Mouse (Mus musculus): ENCODE data around the gene Kncn. TPM values are rescaled to one million over a fixed set of nuclear protein-coding genes. Genes with fewer than 3 reads are reported as not detected.
A peak's percentile ranks its signal among the peaks of the same experiment; 100 is the strongest.

The Kncn gene
- polyA plus RNA-seq (2014; fragmentation: Nextera tagmentation; extraction: Ambion mirVana) = 0.31 TPM in 1 of 2 replicates, not detected in the other

- Histone ChIP-seq H3K4me2 (ENCODE audit: low read depth, low read length) (no peak within 1 kb of the TSS), H3K9me3 (ENCODE audit: control insufficient read depth, low read length) (no peaks in the 10 kb centered on the region), H3K36me3 (ENCODE audit: control insufficient read depth, insufficient read depth, low read length) (no peaks in the 10 kb centered on the region), H3K27ac (replicated peaks; ENCODE audit: low read depth, low read length) (no peak within 1 kb of the TSS), H3K27me3 (replicated peaks; ENCODE audit: control insufficient read depth, insufficient read depth, low read length) (peaks cover 10% of the 10 kb centered on the region; the same call in 1 of the 2 replicates), H3K4me1 (ENCODE audit: control insufficient read depth, insufficient read depth, low read length) (no peaks in the 10 kb centered on the region), H3K9ac (ENCODE audit: low read depth, low read length) (no peak within 1 kb of the TSS), H3K4me3 (ENCODE audit: low read depth, low read length) (no peak within 1 kb of the TSS)
- WGBS = 55% methylated on average over 6 of the region's 6 CpGs
- DNase-seq (ENCODE audit: low spot score) = no peak
- no peak for ATAC-seq (ENCODE audit: low read depth)
These were observed at the start of gene Kncn for GRCm38 (mm10) chr4:115884022-115884421. Kncn (plus strand) TSS chr4:115884400.

- no peak for ATAC-seq (ENCODE audit: low read depth)
- Histone ChIP-seq H3K27me3 (replicated peaks; ENCODE audit: control insufficient read depth, insufficient read depth, low read length) (no peaks in the 10 kb centered on the region), H3K27ac (replicated peaks; ENCODE audit: low read depth, low read length) (no peak overlapping the region), H3K9me3 (ENCODE audit: control insufficient read depth, low read length) (no peaks in the 10 kb centered on the region), H3K4me3 (ENCODE audit: low read depth, low read length) (no peak overlapping the region), H3K4me1 (ENCODE audit: control insufficient read depth, insufficient read depth, low read length) (peaks cover 7% of the 10 kb centered on the region), H3K4me2 (ENCODE audit: low read depth, low read length) (no peak overlapping the region), H3K36me3 (ENCODE audit: control insufficient read depth, insufficient read depth, low read length) (peaks cover 27% of the 10 kb centered on the region), H3K9ac (ENCODE audit: low read depth, low read length) (no peak overlapping the region)
- DNase-seq (ENCODE audit: low spot score) = no peak
- WGBS = 72% methylated on average over 2 of the region's 2 CpGs
These were observed 48.6 kb upstream of the Kncn start for GRCm38 (mm10) chr4:115835576-115835975.

GRCm38 (mm10) chr4:115838196-115838595 lies 46.0 kb upstream of the Kncn start:
- H3K9me3 ChIP-seq (ENCODE audit: control insufficient read depth, low read length) = no peaks in the 10 kb centered on the region
- peak overlapping the region; percentile 70; the same call in 1 of the 2 replicates for H3K4me3 ChIP-seq (ENCODE audit: low read depth, low read length)
- no peak for DNase-seq (ENCODE audit: low spot score)
- peak overlapping the region; percentile 74 for H3K4me2 ChIP-seq (ENCODE audit: low read depth, low read length)
- ATAC-seq (ENCODE audit: low read depth) = no peak
- peaks cover 15% of the 10 kb centered on the region; the same call in 1 of the 2 replicates for H3K36me3 ChIP-seq (ENCODE audit: control insufficient read depth, insufficient read depth, low read length)
- H3K27me3 ChIP-seq (replicated peaks; ENCODE audit: control insufficient read depth, insufficient read depth, low read length) = no peaks in the 10 kb centered on the region
- no peak overlapping the region for H3K27ac ChIP-seq (replicated peaks; ENCODE audit: low read depth, low read length)
- no peak overlapping the region for H3K9ac ChIP-seq (ENCODE audit: low read depth, low read length)
- peaks cover 7% of the 10 kb centered on the region for H3K4me1 ChIP-seq (ENCODE audit: control insufficient read depth, insufficient read depth, low read length)
- 76% methylated on average over 4 of the region's 4 CpGs for WGBS

- peak; percentile 96 for ATAC-seq (ENCODE audit: low read depth)
These were observed 45.2 kb upstream of the Kncn start, which contains the start of gene Mknk1 for GRCm38 (mm10) chr4:115838696-115839641. Mknk1 (plus strand) TSS chr4:115839198.

GRCm38 (mm10) chr4:115839956-115840355 lies 44.2 kb upstream of the Kncn start:
- Histone ChIP-seq H3K36me3 (ENCODE audit: control insufficient read depth, insufficient read depth, low read length) (no peaks in the 10 kb centered on the region), H3K4me3 (ENCODE audit: low read depth, low read length) (peak overlapping the region; percentile 70), H3K9me3 (ENCODE audit: control insufficient read depth, low read length) (no peaks in the 10 kb centered on the region), H3K27me3 (replicated peaks; ENCODE audit: control insufficient read depth, insufficient read depth, low read length) (no peaks in the 10 kb centered on the region), H3K9ac (ENCODE audit: low read depth, low read length) (0 out of 2 replicates have a peak overlapping the region, but pooled peaks have one; percentile 79), H3K4me1 (ENCODE audit: control insufficient read depth, insufficient read depth, low read length) (peaks cover 7% of the 10 kb centered on the region), H3K4me2 (ENCODE audit: low read depth, low read length) (peak overlapping the region; percentile 74), H3K27ac (replicated peaks; ENCODE audit: low read depth, low read length) (no peak overlapping the region)
- WGBS = 32% methylated on average over 4 of the region's 4 CpGs
- DNase-seq (ENCODE audit: low spot score) (no peak), ATAC-seq (ENCODE audit: low read depth) (no peak)

More at GRCm38 (mm10) chr4:115838696-115839641, 45.2 kb upstream of the Kncn start, which contains the start of gene Mknk1:
- H3K27me3 ChIP-seq (replicated peaks; ENCODE audit: control insufficient read depth, insufficient read depth, low read length) = no peaks in the 10 kb centered on the region
- WGBS = 3% methylated on average over 51 of the region's 51 CpGs
- peak; percentile 97 for DNase-seq (ENCODE audit: low spot score)
- peak within 1 kb of the TSS; percentile 79 for H3K9ac ChIP-seq (ENCODE audit: low read depth, low read length)
- peaks cover 7% of the 10 kb centered on the region for H3K4me1 ChIP-seq (ENCODE audit: control insufficient read depth, insufficient read depth, low read length)
- H3K4me2 ChIP-seq (ENCODE audit: low read depth, low read length) = peak within 1 kb of the TSS; percentile 74
- peaks cover 8% of the 10 kb centered on the region; the same call in 1 of the 2 replicates for H3K36me3 ChIP-seq (ENCODE audit: control insufficient read depth, insufficient read depth, low read length)
- H3K4me3 ChIP-seq (ENCODE audit: low read depth, low read length) = peak within 1 kb of the TSS; percentile 70
- no peaks in the 10 kb centered on the region for H3K9me3 ChIP-seq (ENCODE audit: control insufficient read depth, low read length)
- peak within 1 kb of the TSS; percentile 61 for H3K27ac ChIP-seq (replicated peaks; ENCODE audit: low read depth, low read length)

GRCm38 (mm10) chr4:115840842-115841241 lies 43.4 kb upstream of the Kncn start:
- WGBS = 87% methylated on average over 4 of the region's 4 CpGs
- DNase-seq (ENCODE audit: low spot score) = no peak
- H3K4me2 ChIP-seq (ENCODE audit: low read depth, low read length) = no peak overlapping the region
- peaks cover 7% of the 10 kb centered on the region for H3K4me1 ChIP-seq (ENCODE audit: control insufficient read depth, insufficient read depth, low read length)
- H3K9me3 ChIP-seq (ENCODE audit: control insufficient read depth, low read length) = no peaks in the 10 kb centered on the region
- H3K9ac ChIP-seq (ENCODE audit: low read depth, low read length) = no peak overlapping the region
- no peaks in the 10 kb centered on the region for H3K36me3 ChIP-seq (ENCODE audit: control insufficient read depth, insufficient read depth, low read length)
- no peak overlapping the region for H3K4me3 ChIP-seq (ENCODE audit: low read depth, low read length)
- ATAC-seq (ENCODE audit: low read depth) = no peak
- H3K27ac ChIP-seq (replicated peaks; ENCODE audit: low read depth, low read length) = no peak overlapping the region
- H3K27me3 ChIP-seq (replicated peaks; ENCODE audit: control insufficient read depth, insufficient read depth, low read length) = no peaks in the 10 kb centered on the region

GRCm38 (mm10) chr4:115846656-115847055 lies 37.5 kb upstream of the Kncn start:
- H3K27me3 ChIP-seq (replicated peaks; ENCODE audit: control insufficient read depth, insufficient read depth, low read length) = no peaks in the 10 kb centered on the region
- DNase-seq (ENCODE audit: low spot score) (peak; percentile 33), ATAC-seq (ENCODE audit: low read depth) (no peak)
- no peak overlapping the region for H3K4me2 ChIP-seq (ENCODE audit: low read depth, low read length)
- no peak overlapping the region for H3K4me3 ChIP-seq (ENCODE audit: low read depth, low read length)
- no peaks in the 10 kb centered on the region for H3K9me3 ChIP-seq (ENCODE audit: control insufficient read depth, low read length)
- H3K36me3 ChIP-seq (ENCODE audit: control insufficient read depth, insufficient read depth, low read length) = peaks cover 33% of the 10 kb centered on the region
- no peaks in the 10 kb centered on the region for H3K4me1 ChIP-seq (ENCODE audit: control insufficient read depth, insufficient read depth, low read length)
- no peak overlapping the region for H3K27ac ChIP-seq (replicated peaks; ENCODE audit: low read depth, low read length)
- WGBS = 47% methylated on average over 2 of the region's 2 CpGs
- no peak overlapping the region for H3K9ac ChIP-seq (ENCODE audit: low read depth, low read length)

- Histone ChIP-seq H3K9me3 (ENCODE audit: control insufficient read depth, low read length) (no peaks in the 10 kb centered on the region), H3K4me3 (ENCODE audit: low read depth, low read length) (no peak overlapping the region), H3K9ac (ENCODE audit: low read depth, low read length) (no peak overlapping the region), H3K36me3 (ENCODE audit: control insufficient read depth, insufficient read depth, low read length) (peaks cover 37% of the 10 kb centered on the region), H3K27ac (replicated peaks; ENCODE audit: low read depth, low read length) (no peak overlapping the region), H3K27me3 (replicated peaks; ENCODE audit: control insufficient read depth, insufficient read depth, low read length) (no peaks in the 10 kb centered on the region), H3K4me1 (ENCODE audit: control insufficient read depth, insufficient read depth, low read length) (no peaks in the 10 kb centered on the region), H3K4me2 (ENCODE audit: low read depth, low read length) (no peak overlapping the region)
- DNase-seq (ENCODE audit: low spot score) (peak; percentile 51), ATAC-seq (ENCODE audit: low read depth) (peak; percentile 41; the same call in 1 of the 2 replicates)
- WGBS = 43% methylated on average over 5 of the region's 5 CpGs
These were observed 36.8 kb upstream of the Kncn start for GRCm38 (mm10) chr4:115847377-115847776.
